Mouse (Mus musculus): ENCODE data around the gene Pik3c2g.

The Pik3c2g gene

GRCm38 (mm10) chr6:139586892-139587291, at the start of gene Pik3c2g:
Gene Pik3c2g (plus strand): TSS chr6:139587221.
- no peak for DNase-seq (ENCODE audit: low read depth in 1 of 2, low spot score in 2 of 2)

- no peak for DNase-seq (ENCODE audit: low read depth in 1 of 2, low spot score in 2 of 2)
These were observed 48.6 kb upstream of the Pik3c2g start for GRCm38 (mm10) chr6:139538469-139538868.

GRCm38 (mm10) chr6:139555537-139556179, 31.4 kb upstream of the Pik3c2g start:
- no peak for DNase-seq (ENCODE audit: low read depth in 1 of 2, low spot score in 2 of 2)

GRCm38 (mm10) chr6:139569211-139569610, 17.8 kb upstream of the Pik3c2g start:
- no peak for DNase-seq (ENCODE audit: low read depth in 1 of 2, low spot score in 2 of 2)

GRCm38 (mm10) chr6:139575854-139576253, 11.2 kb upstream of the Pik3c2g start:
- no peak for DNase-seq (ENCODE audit: low read depth in 1 of 2, low spot score in 2 of 2)

GRCm38 (mm10) chr6:139576261-139577014, 10.6 kb upstream of the Pik3c2g start:
- no peak for DNase-seq (ENCODE audit: low read depth in 1 of 2, low spot score in 2 of 2)

GRCm38 (mm10) chr6:139577026-139577861, 9.8 kb upstream of the Pik3c2g start:
- no peak for DNase-seq (ENCODE audit: low read depth in 1 of 2, low spot score in 2 of 2)

- DNase-seq (ENCODE audit: low read depth in 1 of 2, low spot score in 2 of 2) = no peak
These were observed 457 bp downstream of the Pik3c2g start for GRCm38 (mm10) chr6:139587478-139587877.

- no peak for DNase-seq (ENCODE audit: low read depth in 1 of 2, low spot score in 2 of 2)
These were observed 1.4 kb downstream of the Pik3c2g start for GRCm38 (mm10) chr6:139588409-139588808.

- DNase-seq (ENCODE audit: low read depth in 1 of 2, low spot score in 2 of 2) = no peak
These were observed 2.3 kb downstream of the Pik3c2g start for GRCm38 (mm10) chr6:139589291-139589690.

- no peak for DNase-seq (ENCODE audit: low read depth in 1 of 2, low spot score in 2 of 2)
These were observed 2.8 kb downstream of the Pik3c2g start for GRCm38 (mm10) chr6:139589854-139590253.

GRCm38 (mm10) chr6:139592081-139592480, 5.1 kb downstream of the Pik3c2g start:
- DNase-seq (ENCODE audit: low read depth in 1 of 2, low spot score in 2 of 2) = no peak

GRCm38 (mm10) chr6:139596433-139596832, 9.4 kb downstream of the Pik3c2g start:
- no peak for DNase-seq (ENCODE audit: low read depth in 1 of 2, low spot score in 2 of 2)

GRCm38 (mm10) chr6:139599216-139599615, 12.2 kb downstream of the Pik3c2g start:
- DNase-seq (ENCODE audit: low read depth in 1 of 2, low spot score in 2 of 2) = no peak

- no peak for DNase-seq (ENCODE audit: low read depth in 1 of 2, low spot score in 2 of 2)
These were observed 31.8 kb downstream of the Pik3c2g start for GRCm38 (mm10) chr6:139618774-139619173.

- no peak for DNase-seq (ENCODE audit: low read depth in 1 of 2, low spot score in 2 of 2)
These were observed 37.7 kb downstream of the Pik3c2g start for GRCm38 (mm10) chr6:139624756-139625155.

- DNase-seq (ENCODE audit: low read depth in 1 of 2, low spot score in 2 of 2) = no peak
These were observed 47.5 kb downstream of the Pik3c2g start for GRCm38 (mm10) chr6:139634561-139634960.

GRCm38 (mm10) chr6:139655399-139655798, 68.4 kb downstream of the Pik3c2g start:
- DNase-seq (ENCODE audit: low read depth in 1 of 2, low spot score in 2 of 2) = no peak

GRCm38 (mm10) chr6:139662462-139662861, 75.4 kb downstream of the Pik3c2g start:
- DNase-seq (ENCODE audit: low read depth in 1 of 2, low spot score in 2 of 2) = no peak

- no peak for DNase-seq (ENCODE audit: low read depth in 1 of 2, low spot score in 2 of 2)
These were observed 131.5 kb downstream of the Pik3c2g start for GRCm38 (mm10) chr6:139718416-139718984.

- DNase-seq (ENCODE audit: low read depth in 1 of 2, low spot score in 2 of 2) = no peak
These were observed 132.7 kb downstream of the Pik3c2g start for GRCm38 (mm10) chr6:139719639-139720221.

Measured in monocyte, adult 2 months (primary cell).